ENCODE assay signal across 21 mouse cellular contexts in genomic region chr19:43671054-43671453, GRCm38 (mm10). TPM values are rescaled to one million over a fixed set of nuclear protein-coding genes. Genes with fewer than 3 reads are reported as not detected.
DNase-seq lines count a peak whose midpoint lies in the region; ATAC-seq lines count a peak whose summit lies in the region.
"Had no signal": no experiment of that assay in that cellular context is flagged by ENCODE, and none has a peak within 500 bp of the region (broad histone marks: within the 10 kb centered on the region; RNA-seq: fewer than 3 reads in every experiment).

No protein-coding gene starts in this region.

- 43% methylated on average over 7 of the region's 7 CpGs for whole genome bisulfite sequencing in heart, embryonic 13.5 days
- 92% methylated on average over 7 of the region's 7 CpGs for WGBS in macrophage (ENCODE audit: missing documents)

- peaks cover 29% of the 10 kb centered on the region for H3K4me1 ChIP-seq in heart, embryonic 13.5 days

- no peak overlapping the region for H3K27ac ChIP-seq in heart, embryonic 13.5 days (replicated peaks)
- peak overlapping the region; percentile 56 for H3K27ac ChIP-seq in macrophage
- H3K27ac ChIP-seq: limb, embryonic 15.5 days had no signal

- peaks cover 73% of the 10 kb centered on the region for H3K79me2 ChIP-seq in macrophage (ENCODE audit: inconsistent target)

- peak overlapping the region; percentile 11; the same call in 1 of the 2 replicates for H3K4me2 ChIP-seq in heart, embryonic 13.5 days
- H3K4me2 ChIP-seq: heart, embryonic 11.5 days; limb, embryonic 15.5 days had no signal

- H3K4me3 ChIP-seq in heart, embryonic 13.5 days: no peak overlapping the region
- no peak overlapping the region for H3K4me3 ChIP-seq in macrophage (ENCODE audit: inconsistent target)
- H3K4me3 ChIP-seq: limb, embryonic 15.5 days had no signal

- 0 out of 2 replicates have a peak, but pooled peaks cover 6% of the 10 kb centered on the region for H3K36me3 ChIP-seq in heart, embryonic 13.5 days
- 0 out of 2 replicates have a peak, but pooled peaks cover 7% of the 10 kb centered on the region for H3K36me3 ChIP-seq in macrophage (ENCODE audit: inconsistent target)

- no peaks in the 10 kb centered on the region for H3K27me3 ChIP-seq in heart, embryonic 13.5 days (replicated peaks)
- H3K27me3 ChIP-seq: limb, embryonic 15.5 days had no signal

- no peak for ATAC-seq in heart, embryonic 13.5 days (ENCODE audit: extremely low read depth, insufficient number of reproducible peaks, low FRiP score, low TSS enrichment)
- ATAC-seq: forebrain, embryonic 16.5 days; hindbrain, embryonic 16.5 days; midbrain, embryonic 16.5 days had no signal

- DNase-seq in heart, postnatal 10 days: no peak
- DNase-seq in ovary, postnatal 36 days (ENCODE audit: low spot score): peak; percentile 57
- no peak for DNase-seq in ovary, postnatal 14 days (ENCODE audit: low spot score)
- peak; percentile 63 to 79 for DNase-seq in adrenal gland, postnatal 36 days
- DNase-seq in kidney, adult 9 months: no peak
- DNase-seq: embryo, embryonic 11 days; heart, postnatal 36 days; kidney, adult 2 months; kidney, postnatal 14 days; lung, adult 2 months; right cerebral cortex, postnatal 25 days; thymus, postnatal 25 days had no signal

- intact Hi-C loops in heart, postnatal 10 days (cut with DNase I): no loop called here

- peak overlapping the region; percentile 48 for H3K9ac ChIP-seq in heart, embryonic 13.5 days
- H3K9ac ChIP-seq: limb, embryonic 15.5 days had no signal

- no peaks in the 10 kb centered on the region for H3K9me3 ChIP-seq in heart, embryonic 13.5 days
- H3K9me3 ChIP-seq: limb, embryonic 15.5 days had no signal

RNA-seq across cellular contexts. Expression of gene Slc25a28, which starts 3.6 kb away (rescaled TPM):
- polyA plus RNA-seq in heart, embryonic 13.5 days (2015; fragmentation: Nextera tagmentation; extraction: Ambion mirVana): 10.1 and 10.2 TPM in 2 replicates
- 10 to 100 TPM; 22.0 to 23.3 TPM for total RNA-seq in heart, postnatal 10 days (2021)
- 10 to 100 TPM; 54.2 to 91.4 TPM for total RNA-seq in adrenal gland, postnatal 36 days (2021)
- 100 to 1,000 TPM in 10 of 26 experiments, 10 to 100 TPM in 16; 71.5 to 154 (median 97.6) TPM for total RNA-seq in macrophage (2018; cell fraction: chromatin; rRNA removed)
- 10 to 100 TPM; 15.5 to 21.5 (median 18.2) TPM for total RNA-seq in macrophage (2018; cell fraction: cytosol; rRNA removed)
- total RNA-seq in macrophage (2018; cell fraction: nucleus; rRNA removed): 100 to 1,000 TPM in 9 of 26 experiments, 10 to 100 TPM in 17; 54.9 to 146 (median 94.1) TPM
- polyA plus RNA-seq in macrophage (2018): 16.2 to 24.8 TPM (median 23.2 TPM) in 3 replicates

RNA-seq across cellular contexts. Expression of gene Entpd7, which starts 18.4 kb away (rescaled TPM):
- polyA plus RNA-seq in heart, embryonic 13.5 days (2015; fragmentation: Nextera tagmentation; extraction: Ambion mirVana): 6.1 and 6.6 TPM in 2 replicates
- 1 to 10 TPM; 5.4 to 5.7 TPM for total RNA-seq in heart, postnatal 10 days (2021)
- 10 to 100 TPM; 21.2 to 27.1 TPM for total RNA-seq in adrenal gland, postnatal 36 days (2021)
- 100 to 1,000 TPM in 8 of 26 experiments, 10 to 100 TPM in 18; 43.2 to 234 (median 67.2) TPM for total RNA-seq in macrophage (2018; cell fraction: chromatin; rRNA removed)
- 10 to 100 TPM; 20.1 to 45.4 (median 27.3) TPM for total RNA-seq in macrophage (2018; cell fraction: cytosol; rRNA removed)
- total RNA-seq in macrophage (2018; cell fraction: nucleus; rRNA removed): 100 to 1,000 TPM in 3 of 26 experiments, 10 to 100 TPM in 23; 37.0 to 129 (median 58.1) TPM
- 10.2 to 14.7 TPM (median 11.2 TPM) in 3 replicates for polyA plus RNA-seq in macrophage (2018)

RNA-seq across cellular contexts. Expression of gene Nkx2-3, which starts 58.9 kb away (rescaled TPM):
- polyA plus RNA-seq in heart, embryonic 13.5 days (2015; fragmentation: Nextera tagmentation; extraction: Ambion mirVana): 0.06 TPM in 1 of 2 replicates, not detected in the other
- not detected for total RNA-seq in heart, postnatal 10 days (2021)
- not detected for total RNA-seq in adrenal gland, postnatal 36 days (2021)
- total RNA-seq in macrophage (2018; cell fraction: chromatin; rRNA removed): not detected
- total RNA-seq in macrophage (2018; cell fraction: cytosol; rRNA removed): not detected
- not detected for total RNA-seq in macrophage (2018; cell fraction: nucleus; rRNA removed)
- polyA plus RNA-seq in macrophage (2018): not detected in 3 replicates
- total RNA-seq: heart, postnatal 36 days; layer of hippocampus, adult 8-10 months; left cerebral cortex, postnatal 25 days had no signal
- polyA plus RNA-seq: heart, embryonic 11.5 days; hindbrain, embryonic 16.5 days; kidney, adult 2 months; limb, embryonic 15.5 days; lung, adult 2 months had no signal

Comparison
In these comparisons a context has a peak if more than half of its experiments do, and no peak if none do; other contexts are left out.
1. DNase-seq: peak in ovary, postnatal 36 days (single experiment) and adrenal gland, postnatal 36 days (2 of 2); none in heart, postnatal 10 days (0 of 2), ovary, postnatal 14 days (single experiment) and kidney, adult 9 months (single experiment).